In genomic region chr16:10739854-10740398, GRCm38 (mm10) we compare ENCODE assay signal across 17 mouse cellular contexts. TPM values are rescaled to one million over a fixed set of nuclear protein-coding genes. Genes with fewer than 3 reads are reported as not detected.
DNase-seq lines count a peak whose midpoint lies in the region; ATAC-seq and TF ChIP-seq lines count a peak whose summit lies in the region.
"Had no signal": no experiment of that assay in that cellular context is flagged by ENCODE, and none has a peak within 500 bp of the region (broad histone marks: within the 10 kb centered on the region; RNA-seq: fewer than 3 reads in every experiment).

No protein-coding gene starts in this region.

- no peak for ATAC-seq in kidney, embryonic 14.5 days (ENCODE audit: low FRiP score, low TSS enrichment)
- ATAC-seq in midbrain, embryonic 14.5 days (ENCODE audit: low FRiP score, low TSS enrichment): no peak
- ATAC-seq: intestine, postnatal 0 days; Patski had no signal

- TF ChIP-seq POLR2A in kidney, adult 2 months (IDR thresholded peaks at IDR 0.05; ENCODE audit: low read depth, low read length): no peak

- H3K9me3 ChIP-seq in kidney, embryonic 14.5 days (ENCODE audit: control insufficient read depth, low read length): no peaks in the 10 kb centered on the region
- no peaks in the 10 kb centered on the region for H3K9me3 ChIP-seq in heart, embryonic 10.5 days
- no peaks in the 10 kb centered on the region for H3K9me3 ChIP-seq in megakaryocyte, embryonic 14.5 days
- no peaks in the 10 kb centered on the region for H3K9me3 ChIP-seq in midbrain, embryonic 14.5 days (ENCODE audit: control insufficient read depth, low read length)

- H3K27ac ChIP-seq in kidney, adult 2 months (ENCODE audit: insufficient read depth, low read depth, low read length): no peak overlapping the region
- H3K27ac ChIP-seq in kidney, embryonic 14.5 days (ENCODE audit: low read depth, low read length): no peak overlapping the region
- H3K27ac ChIP-seq in heart, embryonic 10.5 days: peak overlapping the region; percentile 49; the same call in 1 of the 2 replicates
- H3K27ac ChIP-seq in midbrain, embryonic 14.5 days (replicated peaks; ENCODE audit: low read depth, low read length): no peak overlapping the region

- intact Hi-C loops in left cerebral cortex, postnatal 36 days (cut with DNase I): no loop called here

- no peak overlapping the region for H3K4me2 ChIP-seq in kidney, embryonic 14.5 days (replicated peaks; ENCODE audit: low read depth, low read length)
- H3K4me2 ChIP-seq in midbrain, embryonic 14.5 days (ENCODE audit: low read length): no peak overlapping the region

- 52% methylated on average over 9 of the region's 9 CpGs for WGBS in kidney, adult 2 months
- 68% methylated on average over 9 of the region's 9 CpGs for WGBS in kidney, embryonic 14.5 days
- 56% methylated on average over 9 of the region's 9 CpGs for WGBS in heart, embryonic 10.5 days
- 76% methylated on average over 9 of the region's 9 CpGs for WGBS in midbrain, embryonic 14.5 days

- H3K4me1 ChIP-seq in kidney, adult 2 months (ENCODE audit: control insufficient read depth, insufficient read depth, low read length): peaks cover 18% of the 10 kb centered on the region
- H3K4me1 ChIP-seq in kidney, embryonic 14.5 days (ENCODE audit: control insufficient read depth, insufficient read depth, low read length): 0 out of 2 replicates have a peak, but pooled peaks cover 5% of the 10 kb centered on the region
- peaks cover 52% of the 10 kb centered on the region for H3K4me1 ChIP-seq in heart, embryonic 10.5 days
- H3K4me1 ChIP-seq in megakaryocyte, embryonic 14.5 days: peaks cover 96% of the 10 kb centered on the region
- H3K4me1 ChIP-seq in midbrain, embryonic 14.5 days (ENCODE audit: control insufficient read depth, insufficient read depth, low read length): no peaks in the 10 kb centered on the region

- peak; percentile 50 for DNase-seq in kidney, adult 2 months
- DNase-seq in brain, adult 2 months (ENCODE audit: low read depth, low spot score): peak; percentile 11
- no peak for DNase-seq in heart, embryonic 10.5 days (ENCODE audit: low spot score)
- DNase-seq in ovary, postnatal 14 days (ENCODE audit: low spot score): no peak
- no peak for DNase-seq in midbrain, embryonic 14.5 days
- DNase-seq in left cerebral cortex, postnatal 36 days (ENCODE audit: low spot score in 2 of 2): no peak
- DNase-seq: cerebellum, adult 9-11 months; right cerebral cortex, adult 18-20 months had no signal

- H3K9ac ChIP-seq in kidney, embryonic 14.5 days (ENCODE audit: low read depth, low read length): no peak overlapping the region
- H3K9ac ChIP-seq in midbrain, embryonic 14.5 days (replicated peaks; ENCODE audit: low read length): no peak overlapping the region

- no peaks in the 10 kb centered on the region for H3K27me3 ChIP-seq in kidney, adult 2 months (replicated peaks; ENCODE audit: control insufficient read depth, insufficient read depth, low read length)
- no peaks in the 10 kb centered on the region for H3K27me3 ChIP-seq in kidney, embryonic 14.5 days (ENCODE audit: control insufficient read depth, insufficient read depth, low read length)
- H3K27me3 ChIP-seq in heart, embryonic 10.5 days (ENCODE audit: insufficient read depth, poor library complexity, severe bottlenecking): peaks cover 10% of the 10 kb centered on the region; the same call in 1 of the 2 replicates
- H3K27me3 ChIP-seq in megakaryocyte, embryonic 14.5 days (replicated peaks): peaks cover 4% of the 10 kb centered on the region
- H3K27me3 ChIP-seq in midbrain, embryonic 14.5 days (ENCODE audit: control insufficient read depth, insufficient read depth, low read length): no peaks in the 10 kb centered on the region
- H3K27me3 ChIP-seq: Patski had no signal

- no peak for TF ChIP-seq CTCF in kidney, adult 2 months (conservative IDR thresholded peaks at IDR 0.05; ENCODE audit: insufficient read depth, insufficient read length, low read depth, low read length)

- H3K4me3 ChIP-seq in kidney, adult 2 months (ENCODE audit: insufficient read depth, low read depth, low read length): no peak overlapping the region
- no peak overlapping the region for H3K4me3 ChIP-seq in kidney, embryonic 14.5 days (ENCODE audit: low read length)
- H3K4me3 ChIP-seq in heart, embryonic 10.5 days: no peak overlapping the region
- peak overlapping the region; percentile 54 for H3K4me3 ChIP-seq in megakaryocyte, embryonic 14.5 days (replicated peaks)
- H3K4me3 ChIP-seq in midbrain, embryonic 14.5 days (replicated peaks; ENCODE audit: low read depth, low read length): no peak overlapping the region

- H3K36me3 ChIP-seq in kidney, adult 2 months (ENCODE audit: control insufficient read depth, insufficient read depth, low read length): no peaks in the 10 kb centered on the region
- H3K36me3 ChIP-seq in kidney, embryonic 14.5 days (ENCODE audit: control insufficient read depth, insufficient read depth, low read length): no peaks in the 10 kb centered on the region
- no peaks in the 10 kb centered on the region for H3K36me3 ChIP-seq in heart, embryonic 10.5 days
- H3K36me3 ChIP-seq in megakaryocyte, embryonic 14.5 days (replicated peaks; ENCODE audit: low read length): peaks cover 71% of the 10 kb centered on the region
- no peaks in the 10 kb centered on the region for H3K36me3 ChIP-seq in midbrain, embryonic 14.5 days (ENCODE audit: control insufficient read depth, insufficient read depth, low read length)

RNA-seq across cellular contexts. Expression of gene Socs1, which starts 45.4 kb away (rescaled TPM):
- polyA plus RNA-seq in kidney, adult 2 months (2012; rRNA removed): 1.8 and 2.7 TPM in 2 replicates
- 6.3 and 7.2 TPM in 2 replicates for polyA plus RNA-seq in kidney, embryonic 14.5 days (2014; fragmentation: Nextera tagmentation; extraction: Ambion mirVana)
- 3.7 and 4.1 TPM in 2 replicates for polyA plus RNA-seq in heart, embryonic 10.5 days (2016; fragmentation: Nextera tagmentation; extraction: Ambion mirVana)
- 13.2 and 35.3 TPM in 2 replicates for polyA plus RNA-seq in megakaryocyte, embryonic 14.5 days (2012; ENCODE audit: insufficient read depth, low replicate concordance)
- polyA plus RNA-seq in midbrain, embryonic 14.5 days (2014; fragmentation: Nextera tagmentation; extraction: Ambion mirVana): 2.5 and 2.7 TPM in 2 replicates
- 1 to 10 TPM in 1 of 2 experiments, under 1 TPM in 1; 0.52 to 1.0 TPM for total RNA-seq in left cerebral cortex, postnatal 36 days (2021)

RNA-seq across cellular contexts. Expression of gene Tnp2, which starts 48.5 kb away (rescaled TPM):
- polyA plus RNA-seq in kidney, adult 2 months (2012; rRNA removed): 3.7 and 8.9 TPM in 2 replicates
- polyA plus RNA-seq in kidney, embryonic 14.5 days (2014; fragmentation: Nextera tagmentation; extraction: Ambion mirVana): not detected in 2 replicates
- polyA plus RNA-seq in heart, embryonic 10.5 days (2016; fragmentation: Nextera tagmentation; extraction: Ambion mirVana): not detected in 2 replicates
- polyA plus RNA-seq in megakaryocyte, embryonic 14.5 days (2012; ENCODE audit: insufficient read depth, low replicate concordance): not detected in 2 replicates
- polyA plus RNA-seq in midbrain, embryonic 14.5 days (2014; fragmentation: Nextera tagmentation; extraction: Ambion mirVana): not detected in 2 replicates
- total RNA-seq in left cerebral cortex, postnatal 36 days (2021): not detected
- total RNA-seq: adrenal gland, postnatal 4 days had no signal
- polyA plus RNA-seq: heart, embryonic 14.5 days; intestine, postnatal 0 days; limb, embryonic 11.5 days; lung, embryonic 16.5 days; neural tube, embryonic 11.5 days; Patski had no signal

RNA-seq across cellular contexts. Expression of gene Prm3, which starts 50.8 kb away (rescaled TPM):
- not detected in 2 replicates for polyA plus RNA-seq in kidney, adult 2 months (2012; rRNA removed)
- polyA plus RNA-seq in kidney, embryonic 14.5 days (2014; fragmentation: Nextera tagmentation; extraction: Ambion mirVana): not detected in 2 replicates
- not detected in 2 replicates for polyA plus RNA-seq in heart, embryonic 10.5 days (2016; fragmentation: Nextera tagmentation; extraction: Ambion mirVana)
- polyA plus RNA-seq in megakaryocyte, embryonic 14.5 days (2012; ENCODE audit: insufficient read depth, low replicate concordance): not detected in 2 replicates
- polyA plus RNA-seq in midbrain, embryonic 14.5 days (2014; fragmentation: Nextera tagmentation; extraction: Ambion mirVana): not detected in 2 replicates
- not detected for total RNA-seq in left cerebral cortex, postnatal 36 days (2021)
- total RNA-seq: adrenal gland, postnatal 4 days had no signal
- polyA plus RNA-seq: heart, embryonic 14.5 days; intestine, postnatal 0 days; limb, embryonic 11.5 days; lung, embryonic 16.5 days; neural tube, embryonic 11.5 days; Patski had no signal

RNA-seq across cellular contexts. Expression of gene Prm2, which starts 56.0 kb away (rescaled TPM):
- polyA plus RNA-seq in kidney, adult 2 months (2012; rRNA removed): 1.8 and 5.4 TPM in 2 replicates
- polyA plus RNA-seq in kidney, embryonic 14.5 days (2014; fragmentation: Nextera tagmentation; extraction: Ambion mirVana): not detected in 2 replicates
- polyA plus RNA-seq in heart, embryonic 10.5 days (2016; fragmentation: Nextera tagmentation; extraction: Ambion mirVana): not detected in 2 replicates
- polyA plus RNA-seq in megakaryocyte, embryonic 14.5 days (2012; ENCODE audit: insufficient read depth, low replicate concordance): not detected in 2 replicates
- polyA plus RNA-seq in midbrain, embryonic 14.5 days (2014; fragmentation: Nextera tagmentation; extraction: Ambion mirVana): not detected in 2 replicates
- total RNA-seq in left cerebral cortex, postnatal 36 days (2021): not detected
- total RNA-seq: adrenal gland, postnatal 4 days had no signal
- polyA plus RNA-seq: heart, embryonic 14.5 days; intestine, postnatal 0 days; limb, embryonic 11.5 days; lung, embryonic 16.5 days; neural tube, embryonic 11.5 days; Patski had no signal

Comparison
In these comparisons a context has a peak if more than half of its experiments do, and no peak if none do; other contexts are left out.
1. DNase-seq: peak in kidney, adult 2 months (single experiment) and brain, adult 2 months (single experiment); none in heart, embryonic 10.5 days (single experiment), ovary, postnatal 14 days (single experiment), midbrain, embryonic 14.5 days (single experiment) and left cerebral cortex, postnatal 36 days (0 of 2).